Mouse (Mus musculus): ENCODE results near the gene Lypd1.

GRCm38 (mm10) chr1:125911901-125912445 is 928 bp downstream of the Lypd1 start:
- TF ChIP-seq POLR2A (IDR thresholded peaks at IDR 0.05; ENCODE audit: borderline replicate concordance, low read depth, low read length) = no peak
- TF ChIP-seq CTCF (IDR thresholded peaks at IDR 0.05; ENCODE audit: low read depth, low read length) = no peak
